Mouse (Mus musculus) lung, postnatal 0 days (tissue): ENCODE data around the gene Fbln1. TPM values are rescaled to one million over a fixed set of nuclear protein-coding genes. Genes with fewer than 3 reads are reported as not detected.

Experiments used
- ATAC-seq: fragments of 200-750 bp; cut with Nextera tagmentation; 2 replicates; pipeline ENCODE4 v1.8.0; 2017; ENCODE audit warnings: moderate library complexity
- DNase-seq: peaks from one replicate; pipeline ENCODE4 v3.0.0-alpha.2; 2016; ENCODE audit warnings: low spot score
- H3K27ac ChIP-seq: fragments of 300-500 bp; sonication (generic); 2 replicates; pipeline ENCODE4 v1.5.1; 2014; ENCODE audit warnings: antibody characterized with exemption, mild to moderate bottlenecking, low read length, mixed read lengths
- H3K27me3 ChIP-seq: fragments of 300-500 bp; sonication (generic); replicated peaks from 2 replicates; pipeline ENCODE4 v1.6.1; 2014; ENCODE audit warnings: low read length, mixed read lengths; ENCODE audit not compliant: insufficient read depth
- H3K36me3 ChIP-seq: fragments of 300-500 bp; sonication (generic); 2 replicates; pipeline ENCODE4 v1.6.1; 2014; ENCODE audit warnings: low read length, mixed read lengths; ENCODE audit not compliant: insufficient read depth
- H3K4me1 ChIP-seq: fragments of 300-500 bp; sonication (generic); 2 replicates; pipeline ENCODE4 v1.6.1; 2014; ENCODE audit warnings: antibody characterized with exemption, low read depth, low read length, mixed read lengths; ENCODE audit not compliant: insufficient read depth
- H3K4me2 ChIP-seq: fragments of 300-500 bp; sonication (generic); replicated peaks from 2 replicates; pipeline ENCODE4 v1.6.1; 2014; ENCODE audit warnings: low read depth, mild to moderate bottlenecking, low read length, moderate library complexity, mixed read lengths
- H3K4me3 ChIP-seq: fragments of 300-500 bp; sonication (generic); 2 replicates; pipeline ENCODE4 v1.5.1; 2014; ENCODE audit warnings: low read depth, low read length
- H3K9ac ChIP-seq: fragments of 300-500 bp; sonication (generic); replicated peaks from 2 replicates; pipeline ENCODE4 v1.6.1; 2014; ENCODE audit warnings: low read depth, mild to moderate bottlenecking
- H3K9me3 ChIP-seq: fragments of 300-500 bp; sonication (generic); 2 replicates; pipeline ENCODE4 v1.6.1; 2016; ENCODE audit warnings: low read length, mixed read lengths
- CTCF ChIP-seq: IDR thresholded peaks from 2 replicates; pipeline ENCODE4 v1.5.1; 2016; ENCODE audit warnings: antibody characterized with exemption, mild to moderate bottlenecking
- EP300 ChIP-seq: IDR thresholded peaks from 2 replicates; pipeline ENCODE4 v1.6.1; 2016; ENCODE audit warnings: antibody characterized with exemption, mild to moderate bottlenecking, control low read depth
- WGBS: fragments of 180-500 bp; shearing (Covaris S2); extraction: QIAGEN DNeasy Blood & Tissue Kit; methylation state at CpG from one replicate; pipeline ENCODE4 v1.1.7; 2014; 5-methylcytosine and 5-hydroxymethylcytosine counted together
- polyA plus RNA-seq: library from polyadenylated mRNA; unstranded; fragments of >200 nt; fragmentation: Nextera tagmentation; extraction: Ambion mirVana; gene quantifications from 2 replicates; pipeline ENCODE4 v1.2.1, GENCODE M21; 2015

The Fbln1 gene
- polyA plus RNA-seq, 1 experiment from 2014 or later, result 45.7 TPM

GRCm38 (mm10) chr15:85295544-85295943 is 89.8 kb downstream of the Fbln1 start:
- Histone ChIP-seq H3K4me3 (no peak overlapping the region), H3K36me3 (no peaks in the 10 kb centered on the region), H3K9ac (no peak overlapping the region), H3K27ac (no peak overlapping the region), H3K4me2 (no peak overlapping the region), H3K27me3 (no peaks in the 10 kb centered on the region), H3K4me1 (0 out of 2 replicates have a peak, but pooled peaks cover 7% of the 10 kb centered on the region), H3K9me3 (no peaks in the 10 kb centered on the region)
- DNase-seq (no peak), ATAC-seq (no peak)
- 53% methylated on average over 8 of the region's 8 CpGs for WGBS
- no peak for TF ChIP-seq EP300

- WGBS, result 56% methylated on average over 2 of the region's 2 CpGs
- TF ChIP-seq CTCF (no peak), EP300 (no peak)
Measured at GRCm38 (mm10) chr15:85295977-85296376, 90.2 kb downstream of the Fbln1 start.

GRCm38 (mm10) chr15:85296538-85296937 is 90.8 kb downstream of the Fbln1 start:
- Histone ChIP-seq H3K4me3 (no peak overlapping the region), H3K4me1 (0 out of 2 replicates have a peak, but pooled peaks cover 7% of the 10 kb centered on the region), H3K36me3 (no peaks in the 10 kb centered on the region), H3K4me2 (no peak overlapping the region), H3K9me3 (no peaks in the 10 kb centered on the region), H3K27ac (no peak overlapping the region), H3K27me3 (no peaks in the 10 kb centered on the region), H3K9ac (no peak overlapping the region)
- 44% methylated on average over 3 of the region's 3 CpGs for WGBS
- DNase-seq (no peak), ATAC-seq (no peak)
- TF ChIP-seq CTCF (no peak), EP300 (no peak)

More at GRCm38 (mm10) chr15:85295977-85296376, 90.2 kb downstream of the Fbln1 start:
- Histone ChIP-seq H3K36me3 (no peaks in the 10 kb centered on the region), H3K27me3 (no peaks in the 10 kb centered on the region), H3K27ac (no peak overlapping the region), H3K9me3 (no peaks in the 10 kb centered on the region), H3K4me2 (no peak overlapping the region), H3K4me3 (no peak overlapping the region), H3K4me1 (0 out of 2 replicates have a peak, but pooled peaks cover 7% of the 10 kb centered on the region), H3K9ac (no peak overlapping the region)
- ATAC-seq (no peak), DNase-seq (no peak)

DNA sequence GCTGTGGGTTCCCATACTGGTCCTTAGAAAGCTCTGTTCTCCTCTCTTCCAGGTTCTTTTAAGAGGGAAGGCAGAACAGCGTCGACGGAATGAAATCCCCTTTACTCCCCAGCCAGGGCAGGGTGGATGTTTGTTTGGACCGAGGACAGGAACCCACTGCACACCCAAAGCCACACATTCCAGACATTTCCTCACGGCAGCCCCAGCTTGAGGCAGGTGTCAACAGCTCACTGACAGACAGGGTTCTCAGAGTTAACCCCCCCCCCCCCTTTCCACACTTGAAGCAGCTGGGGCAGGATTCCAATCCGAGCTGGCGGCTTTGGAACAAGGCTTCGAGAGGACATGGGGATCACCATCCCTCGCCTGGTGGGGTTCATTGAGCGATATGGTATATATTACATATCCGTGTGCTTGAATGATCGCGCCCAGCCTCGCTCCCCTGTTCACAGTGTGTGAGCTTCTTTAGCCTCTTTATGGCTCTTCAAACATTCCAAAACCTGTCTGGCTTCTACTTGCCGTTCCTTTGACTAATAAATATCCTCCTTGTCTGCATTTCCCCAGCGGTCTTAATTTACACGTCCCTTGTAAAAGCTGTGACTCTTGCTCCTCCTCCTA is 92.5 kb downstream of the Fbln1 start:
- peak overlapping the region; percentile 55 for H3K4me2 ChIP-seq
- H3K9me3 ChIP-seq, result no peaks in the 10 kb centered on the region
- DNase-seq (peak; percentile 57), ATAC-seq (peak; percentile 79)
- H3K4me3 ChIP-seq, result peak overlapping the region; percentile 20
- peak overlapping the region; percentile 54 for H3K27ac ChIP-seq
- H3K4me1 ChIP-seq, result 0 out of 2 replicates have a peak, but pooled peaks cover 7% of the 10 kb centered on the region
- WGBS, result 23% methylated on average over 17 of the region's 17 CpGs
- no peaks in the 10 kb centered on the region for H3K27me3 ChIP-seq
- no peaks in the 10 kb centered on the region for H3K36me3 ChIP-seq
- 0 out of 2 replicates have a peak, but pooled peaks have one; percentile 18 for TF ChIP-seq EP300
- TF ChIP-seq CTCF, result no peak
- H3K9ac ChIP-seq, result 0 out of 2 replicates have a peak overlapping the region, but pooled peaks have one; percentile 8

DNA sequence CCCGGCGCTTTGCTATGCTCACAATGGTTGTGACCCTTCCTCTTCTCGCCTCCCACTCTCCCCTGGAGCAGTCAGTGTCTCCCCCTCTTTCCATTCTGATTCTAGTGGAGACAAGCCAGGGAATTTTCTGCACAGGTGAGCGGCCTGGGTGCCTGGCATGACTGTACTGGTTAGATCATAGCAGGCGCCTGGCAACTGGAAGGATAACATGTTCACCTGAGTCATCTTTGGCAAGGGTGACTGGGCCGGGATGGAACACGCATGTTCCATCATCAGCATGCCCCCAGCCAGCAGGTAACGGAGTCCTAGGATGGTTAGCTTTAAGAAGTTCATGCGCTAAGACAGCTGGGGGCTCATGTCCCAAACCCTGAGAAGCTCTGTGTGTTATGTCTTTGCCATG is 93.2 kb downstream of the Fbln1 start:
- no peak overlapping the region for H3K27ac ChIP-seq
- 0 out of 2 replicates have a peak, but pooled peaks cover 7% of the 10 kb centered on the region for H3K4me1 ChIP-seq
- ATAC-seq (no peak), DNase-seq (no peak)
- no peaks in the 10 kb centered on the region for H3K36me3 ChIP-seq
- peak overlapping the region; percentile 55 for H3K4me2 ChIP-seq
- no peak overlapping the region for H3K4me3 ChIP-seq
- no peaks in the 10 kb centered on the region for H3K9me3 ChIP-seq
- WGBS, result 76% methylated on average over 9 of the region's 9 CpGs
- TF ChIP-seq CTCF, result no peak
- TF ChIP-seq EP300, result no peak
- H3K27me3 ChIP-seq, result no peaks in the 10 kb centered on the region
- no peak overlapping the region for H3K9ac ChIP-seq

GRCm38 (mm10) chr15:85303241-85303640 is 97.5 kb downstream of the Fbln1 start:
- H3K4me2 ChIP-seq, result no peak overlapping the region
- TF ChIP-seq EP300, result no peak
- TF ChIP-seq CTCF, result no peak
- no peak overlapping the region for H3K9ac ChIP-seq
- no peaks in the 10 kb centered on the region for H3K36me3 ChIP-seq
- H3K9me3 ChIP-seq, result no peaks in the 10 kb centered on the region
- no peak overlapping the region for H3K27ac ChIP-seq
- no peak overlapping the region for H3K4me3 ChIP-seq
- H3K4me1 ChIP-seq, result 0 out of 2 replicates have a peak, but pooled peaks cover 3% of the 10 kb centered on the region
- DNase-seq (no peak), ATAC-seq (no peak)
- no peaks in the 10 kb centered on the region for H3K27me3 ChIP-seq
- 84% methylated on average over 4 of the region's 4 CpGs for WGBS
